Mouse (Mus musculus): ENCODE data around the gene Patj.
"Not testable (repeated sequence)": the region's sequence is repeated elsewhere in the genome, so short reads cannot be mapped to it uniquely, and the experiment has no call there.

Gene Patj

DNA sequence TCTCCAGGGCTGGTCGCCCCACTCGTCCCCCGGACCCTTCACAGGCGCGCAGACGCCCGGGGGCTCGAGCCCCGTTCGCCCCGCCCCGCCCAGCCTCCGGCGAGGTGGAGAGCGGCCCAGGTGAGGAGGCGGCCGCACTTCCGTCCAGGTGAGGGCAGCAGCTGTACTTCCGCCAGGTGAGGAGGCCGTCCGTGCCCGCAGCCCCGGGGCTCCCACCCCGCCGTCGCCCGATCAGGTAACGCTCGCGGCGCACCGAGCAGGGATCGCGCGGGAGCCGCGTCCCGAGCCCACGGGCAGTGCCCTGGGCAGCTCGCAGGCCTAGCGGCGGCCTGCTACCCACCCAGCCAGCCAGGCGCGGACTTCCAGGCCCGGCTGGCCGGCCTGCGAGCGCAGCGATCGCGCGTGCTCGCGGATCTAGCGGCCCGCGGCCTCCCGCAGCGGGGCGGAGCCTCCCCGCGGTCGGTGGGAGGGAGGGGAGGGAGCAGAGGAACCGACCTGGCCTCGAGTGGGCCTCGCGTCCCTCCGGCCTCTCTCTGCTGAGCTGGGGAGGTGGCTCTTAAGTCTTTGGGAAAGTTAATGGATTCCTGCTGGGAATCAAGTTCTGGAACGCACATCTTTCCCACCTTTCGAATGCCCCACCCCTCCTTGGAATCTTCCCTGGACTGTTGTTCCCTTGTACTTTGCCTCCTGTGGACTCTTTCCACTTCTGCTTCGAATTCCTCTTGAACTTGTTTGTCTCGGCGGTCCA is at the start of gene Patj:
Patj (plus strand) TSS at position 96 of the 748 bp plus-strand sequence.
- DNase-seq, result peak; percentile 63

DNA sequence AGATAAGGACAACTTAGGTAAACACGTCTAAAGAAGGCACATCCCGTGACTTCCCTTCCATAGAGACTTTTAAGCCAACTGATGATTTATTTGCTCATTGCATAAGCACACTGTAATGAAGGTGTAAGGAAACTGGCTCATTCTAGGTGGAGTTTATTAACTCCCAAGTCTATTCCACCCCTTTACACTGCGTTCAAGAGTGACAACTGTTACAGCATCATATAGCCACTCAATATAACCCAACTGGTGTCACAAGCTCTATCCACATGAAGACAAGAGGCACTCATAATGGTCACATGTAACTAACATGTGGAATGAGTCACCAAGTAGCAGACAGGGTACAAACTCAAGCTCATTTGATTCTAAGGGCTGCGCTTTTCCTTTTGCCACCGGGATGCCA is 47.0 kb upstream of the Patj start:
- no peak for DNase-seq

DNA sequence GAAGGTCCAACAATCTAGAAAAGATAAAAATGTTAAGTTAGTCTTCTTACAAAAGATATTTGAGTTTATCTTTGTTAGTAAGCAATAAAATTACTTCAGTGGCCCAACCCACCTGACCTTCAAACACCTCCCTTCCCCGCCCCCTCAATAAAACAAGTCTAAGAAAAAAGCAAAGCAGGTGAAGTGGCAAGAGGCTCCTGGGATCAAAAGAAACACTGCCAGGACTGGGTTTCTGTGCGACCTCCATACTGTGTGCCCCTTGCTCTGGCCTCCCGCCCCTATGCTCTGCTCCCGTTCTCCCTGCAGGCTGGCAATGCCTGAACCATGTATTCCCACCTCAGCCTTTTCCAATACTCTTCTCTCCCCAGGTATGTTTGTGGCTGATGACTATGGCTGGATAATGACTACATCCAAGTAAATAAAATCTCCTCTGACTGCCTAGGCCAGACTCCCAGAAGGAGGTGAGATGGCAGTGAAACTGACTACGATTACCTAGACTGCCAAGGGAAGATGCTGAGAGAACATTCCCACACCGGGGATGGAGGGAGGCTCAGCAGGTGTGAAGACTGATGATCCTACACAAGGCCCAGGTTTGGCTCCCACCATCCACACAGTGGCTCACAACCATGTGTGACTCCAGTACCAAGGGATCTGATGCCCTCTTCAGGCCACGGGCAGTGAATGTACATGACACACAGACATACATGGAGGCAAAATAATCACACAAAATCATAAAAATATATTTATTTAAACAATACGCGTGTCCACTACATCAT is 37.4 kb upstream of the Patj start:
- DNase-seq, result no peak

DNA sequence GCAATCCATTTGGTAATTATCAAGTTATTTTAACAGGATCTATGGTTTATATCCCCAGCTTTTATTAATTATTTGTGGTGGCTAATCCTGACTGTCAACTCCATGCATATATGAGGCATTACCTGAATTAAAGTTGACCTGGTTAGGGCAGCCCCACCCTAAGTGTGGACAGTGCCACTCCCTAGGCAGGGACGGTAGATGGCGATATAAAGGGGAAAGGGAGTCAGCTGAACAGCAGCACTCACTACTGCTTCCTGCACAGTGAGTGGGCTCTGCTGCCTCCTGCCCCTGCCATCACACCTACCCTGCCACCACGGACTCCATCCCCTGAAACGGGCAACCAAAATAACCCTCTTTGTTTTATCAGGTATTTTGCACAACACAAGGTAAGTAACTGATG is 20.2 kb upstream of the Patj start:
- no peak for DNase-seq

DNA sequence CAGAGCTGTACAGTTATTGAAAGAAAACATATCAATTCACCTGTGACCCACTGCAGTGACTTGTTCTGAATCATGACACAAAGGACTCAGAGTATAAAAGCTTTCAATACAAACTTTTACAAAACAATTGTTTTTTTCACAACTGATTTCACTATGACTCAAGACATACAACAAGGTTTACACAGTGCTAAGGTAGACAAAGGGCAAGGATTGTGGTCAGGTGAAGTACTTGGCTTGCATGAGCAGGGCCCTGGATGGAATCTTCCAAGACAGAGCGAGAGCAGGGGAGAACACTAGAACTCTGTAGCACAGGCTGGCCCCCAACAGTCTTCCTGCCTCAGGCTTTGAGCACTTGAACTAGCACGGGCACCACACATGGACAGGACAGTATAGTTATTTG is 18.6 kb upstream of the Patj start:
- no peak for DNase-seq

DNA sequence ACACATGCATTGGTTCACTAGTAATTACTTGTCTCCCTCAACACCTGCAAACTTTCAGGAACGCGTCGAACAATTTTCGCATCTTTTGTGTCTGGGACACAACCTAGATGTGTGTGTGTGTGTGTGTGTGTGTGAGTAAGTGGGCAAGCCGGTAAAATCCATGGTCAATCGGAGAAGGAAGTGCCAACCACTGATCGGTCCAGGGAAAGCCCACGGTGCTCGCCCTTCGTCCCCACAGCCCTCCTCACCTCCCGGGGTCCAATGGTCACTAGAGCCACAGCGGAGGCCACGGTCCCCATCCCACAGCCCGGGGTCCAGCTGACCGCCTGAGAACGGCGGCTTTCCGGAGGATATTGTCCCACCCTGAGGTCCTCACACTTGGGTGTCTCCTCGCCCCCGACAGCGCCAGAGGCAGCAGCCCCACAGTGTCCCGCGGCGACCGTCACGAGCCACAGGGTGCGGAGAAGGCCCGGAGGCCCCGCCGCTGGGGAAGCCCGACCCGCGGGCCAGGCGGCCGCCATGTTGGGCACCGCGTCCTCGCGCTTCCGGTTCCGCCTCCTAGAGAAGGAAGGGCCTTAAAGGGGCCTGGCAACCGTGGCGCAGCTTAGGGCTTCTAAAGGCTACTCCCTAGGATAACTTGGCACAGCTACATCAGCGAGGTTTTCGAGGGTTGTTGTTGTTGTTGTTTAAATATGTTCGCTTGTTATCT is 12.7 kb upstream of the Patj start, which contains the start of gene Tm2d1:
Tm2d1 (minus strand) TSS at position 591 of the 709 bp plus-strand sequence.
- peak; percentile 76 for DNase-seq

DNA sequence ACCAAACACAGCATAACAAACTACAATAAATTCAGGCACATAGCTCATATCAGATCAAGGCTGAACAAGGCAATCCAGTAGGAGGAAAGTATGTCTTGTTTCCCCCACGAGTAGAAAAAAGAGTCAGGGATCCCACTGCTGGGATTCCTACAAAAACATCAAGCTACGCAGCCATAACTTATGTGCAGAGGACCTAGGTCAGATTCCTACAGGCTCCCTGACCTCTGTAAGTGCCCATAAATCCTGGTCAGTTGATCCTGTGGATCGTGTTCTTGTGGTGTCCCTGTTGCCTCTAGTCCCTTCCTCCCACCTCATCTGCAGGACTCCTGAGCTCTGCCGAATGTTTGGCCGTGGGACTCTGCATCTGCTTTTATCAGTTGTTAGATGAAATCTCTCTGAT is 10.5 kb upstream of the Patj start:
- DNase-seq, result no peak

DNA sequence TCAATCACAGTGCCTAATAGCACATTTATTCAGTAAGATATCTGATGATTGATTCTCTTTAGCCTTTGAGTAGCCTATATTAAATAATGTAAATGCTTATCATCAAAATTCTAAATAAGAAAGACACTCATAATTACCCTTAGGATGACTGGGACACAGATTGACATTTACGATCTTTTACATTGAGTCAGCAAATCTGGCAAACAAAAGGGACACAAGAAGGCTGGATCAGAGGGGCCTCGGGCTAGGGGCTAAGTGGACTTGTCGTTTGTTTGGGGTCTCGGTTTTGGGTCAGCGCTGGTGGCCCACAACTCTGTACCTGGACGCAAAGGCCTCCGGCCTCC is 267 bp upstream of the Patj start:
- no peak for DNase-seq

DNA sequence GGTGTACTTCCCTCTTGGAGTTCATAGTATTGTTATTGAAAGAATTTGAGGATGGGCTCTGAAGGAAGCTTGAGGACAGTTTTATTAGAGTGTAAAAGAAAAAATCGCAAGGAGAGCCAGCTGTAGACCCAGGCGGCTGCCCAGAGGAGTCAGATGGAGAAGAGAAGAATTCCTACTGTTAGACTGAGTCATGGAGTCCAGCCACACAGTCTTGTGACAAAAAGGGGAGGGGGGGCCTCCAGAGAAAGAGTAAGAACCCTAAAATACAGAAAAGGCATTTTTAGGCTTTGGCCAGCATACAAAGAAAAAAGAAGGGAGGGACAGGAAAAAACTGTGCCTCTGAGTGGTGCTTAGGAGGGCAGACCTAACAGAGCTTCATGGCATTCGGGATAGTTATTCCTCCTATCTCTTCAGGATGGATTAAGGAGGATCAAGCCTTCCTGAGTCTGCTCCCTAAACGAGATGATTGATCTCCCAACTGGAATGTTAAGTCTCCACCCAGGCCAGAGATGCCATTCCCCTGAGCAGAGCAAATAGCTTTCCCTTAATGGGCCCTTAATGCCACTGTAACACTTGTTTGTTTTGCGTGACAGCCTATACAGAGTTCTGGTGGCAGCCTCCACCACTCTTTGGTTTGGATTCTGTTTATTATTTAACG is 5.5 kb downstream of the Patj start:
- no peak for DNase-seq

DNA sequence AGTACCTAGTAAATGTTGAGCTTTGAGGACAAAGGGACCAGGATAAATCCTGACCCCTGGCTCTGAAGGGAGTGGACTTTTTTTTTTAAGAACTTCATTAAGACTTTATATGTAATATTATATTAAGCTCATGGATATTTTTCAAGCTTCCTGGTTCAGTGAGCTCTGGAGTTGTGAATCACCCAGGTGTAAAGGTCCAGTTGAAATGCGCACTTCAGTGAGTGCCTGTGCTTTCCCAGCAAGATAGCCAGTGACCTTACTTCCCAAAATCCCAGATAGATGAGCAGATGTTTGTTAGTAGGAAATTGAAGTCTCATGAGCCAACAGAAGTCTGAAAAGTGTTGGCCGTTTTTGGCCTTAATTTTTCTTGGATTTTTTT is 6.0 kb downstream of the Patj start:
- DNase-seq, result no peak

DNA sequence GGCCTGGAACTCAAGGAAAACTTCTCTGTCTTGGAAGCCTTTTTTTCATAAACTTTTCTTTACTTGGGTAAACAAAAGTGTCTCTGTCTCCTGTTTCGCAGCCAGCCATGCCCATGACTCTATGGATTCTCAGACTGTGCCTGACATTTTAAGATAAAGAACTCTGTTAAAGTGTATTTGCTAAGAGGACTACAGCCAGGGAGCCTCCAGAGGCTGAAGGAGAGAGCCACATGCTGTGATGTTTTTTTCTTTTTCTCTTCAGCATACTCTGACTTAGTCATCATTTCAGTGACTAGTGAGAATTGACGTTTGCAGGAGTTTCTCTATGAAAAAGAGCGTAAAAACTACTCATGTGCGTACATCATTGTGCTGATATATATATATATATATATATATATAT is 7.9 kb downstream of the Patj start:
- no peak for DNase-seq

DNA sequence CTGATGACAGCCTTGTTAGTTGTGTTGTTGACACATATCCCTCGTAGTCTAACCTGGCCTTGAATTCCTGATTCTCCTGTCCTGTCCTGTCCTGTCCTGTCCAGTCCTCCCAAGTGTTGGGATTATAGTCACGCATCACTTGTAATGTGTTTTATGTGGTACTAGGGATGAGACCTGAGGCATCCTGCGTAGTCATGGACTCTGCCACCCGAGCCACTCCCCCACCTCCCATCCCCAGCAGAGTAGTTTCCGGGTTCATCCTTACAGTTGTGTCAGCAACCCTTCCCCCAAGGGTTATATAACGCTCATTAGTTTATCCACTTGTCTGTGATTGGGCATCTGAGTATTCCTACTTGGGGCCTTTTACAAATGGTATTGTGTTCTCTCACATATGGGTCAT is 8.8 kb downstream of the Patj start:
- DNase-seq, result no peak

DNA sequence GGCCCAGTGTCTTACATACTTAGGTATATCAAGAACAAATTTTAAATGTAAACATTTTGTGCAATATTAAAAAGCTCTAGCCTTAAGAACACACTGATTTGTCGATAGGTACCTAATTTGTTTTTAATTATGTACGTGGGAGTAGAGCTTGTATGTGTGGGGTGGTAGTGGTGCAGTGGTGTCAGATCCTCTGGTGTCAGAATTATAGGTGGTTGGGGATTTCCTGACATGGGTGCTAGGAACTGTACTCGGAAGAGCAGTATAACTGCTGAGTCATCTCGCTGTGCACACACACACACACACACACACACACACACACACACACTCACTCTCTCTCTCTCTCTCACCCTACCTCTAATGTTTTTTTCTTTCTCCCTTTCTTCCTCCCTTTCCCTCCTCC is 12.9 kb downstream of the Patj start:
- no peak for DNase-seq

DNA sequence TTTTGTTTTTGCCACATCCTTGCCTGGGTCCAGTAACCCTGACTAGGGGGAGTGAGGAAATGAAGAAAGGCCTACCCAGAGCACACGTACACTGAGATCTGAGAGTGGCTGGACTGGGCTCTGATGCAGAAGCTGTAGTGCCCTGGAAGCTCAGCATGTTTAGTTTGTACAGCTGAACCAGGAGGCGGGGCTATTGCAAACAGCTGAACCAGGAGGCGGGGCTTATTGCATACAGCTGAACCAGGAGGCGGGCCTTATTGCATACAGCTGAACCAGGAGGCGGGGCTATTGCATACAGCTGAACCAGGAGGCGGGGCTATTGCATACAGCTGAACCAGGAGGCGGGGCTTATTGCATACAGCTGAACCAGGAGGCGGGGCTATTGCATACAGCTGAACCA is 19.6 kb downstream of the Patj start:
- DNase-seq, result not testable (repeated sequence)

DNA sequence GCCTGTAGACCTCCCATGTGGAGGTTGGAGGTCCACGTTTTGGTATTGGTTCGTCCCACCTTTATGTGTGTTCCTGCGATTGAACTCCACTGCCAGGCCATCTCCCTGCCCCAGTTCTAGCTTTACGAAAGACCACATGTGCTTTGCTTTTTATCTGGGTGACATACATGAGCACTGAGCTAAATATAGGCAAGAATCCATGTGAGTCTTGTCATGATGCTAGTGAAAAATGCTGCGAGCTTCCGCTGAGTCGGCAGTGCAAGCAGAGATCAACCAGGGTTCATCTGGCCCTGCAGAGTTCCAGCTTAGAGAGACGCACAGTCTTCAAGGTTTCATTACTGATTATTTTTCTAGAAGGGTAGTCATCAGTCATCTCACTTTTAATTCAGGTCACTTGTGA is 32.8 kb downstream of the Patj start:
- DNase-seq, result no peak

DNA sequence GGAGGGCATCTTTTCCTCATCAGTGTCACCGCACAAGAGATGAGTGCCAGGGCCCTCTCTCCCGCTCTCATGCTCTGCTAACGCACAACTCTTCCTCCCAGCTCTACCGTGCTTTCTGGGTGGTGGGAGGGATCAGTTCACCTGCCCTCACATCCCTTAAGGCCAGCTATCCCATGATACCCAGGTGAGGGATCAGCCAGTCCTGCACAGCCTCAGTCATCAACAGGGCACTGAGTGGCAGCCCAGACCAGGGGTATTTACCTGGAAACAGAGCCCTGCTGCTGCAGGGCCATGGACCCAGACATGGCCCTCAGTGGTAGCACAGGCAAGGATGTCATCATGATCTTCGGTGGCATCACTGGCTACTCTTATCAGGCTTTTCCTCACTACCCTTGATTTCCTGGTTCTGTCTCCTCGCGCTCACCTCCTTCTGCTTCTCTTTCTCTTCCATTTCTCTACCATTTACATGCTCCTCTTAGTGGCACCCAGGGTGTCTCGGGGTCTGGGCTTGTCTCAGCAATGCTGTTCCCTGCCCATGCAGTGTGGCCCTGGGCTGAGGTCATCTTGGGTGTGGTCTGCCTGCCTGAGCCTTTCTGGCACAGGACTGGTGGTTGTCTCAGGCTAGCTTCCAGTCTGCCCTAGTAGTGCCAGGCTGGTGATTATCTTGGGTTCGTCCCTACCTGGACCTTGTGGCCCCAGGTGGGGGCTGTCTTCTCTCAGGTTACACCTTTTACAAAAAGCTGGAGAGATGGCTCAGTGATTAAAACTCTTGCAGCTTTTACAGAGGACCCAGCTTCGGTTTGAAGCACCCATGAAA is 40.3 kb downstream of the Patj start:
- no peak for DNase-seq

DNA sequence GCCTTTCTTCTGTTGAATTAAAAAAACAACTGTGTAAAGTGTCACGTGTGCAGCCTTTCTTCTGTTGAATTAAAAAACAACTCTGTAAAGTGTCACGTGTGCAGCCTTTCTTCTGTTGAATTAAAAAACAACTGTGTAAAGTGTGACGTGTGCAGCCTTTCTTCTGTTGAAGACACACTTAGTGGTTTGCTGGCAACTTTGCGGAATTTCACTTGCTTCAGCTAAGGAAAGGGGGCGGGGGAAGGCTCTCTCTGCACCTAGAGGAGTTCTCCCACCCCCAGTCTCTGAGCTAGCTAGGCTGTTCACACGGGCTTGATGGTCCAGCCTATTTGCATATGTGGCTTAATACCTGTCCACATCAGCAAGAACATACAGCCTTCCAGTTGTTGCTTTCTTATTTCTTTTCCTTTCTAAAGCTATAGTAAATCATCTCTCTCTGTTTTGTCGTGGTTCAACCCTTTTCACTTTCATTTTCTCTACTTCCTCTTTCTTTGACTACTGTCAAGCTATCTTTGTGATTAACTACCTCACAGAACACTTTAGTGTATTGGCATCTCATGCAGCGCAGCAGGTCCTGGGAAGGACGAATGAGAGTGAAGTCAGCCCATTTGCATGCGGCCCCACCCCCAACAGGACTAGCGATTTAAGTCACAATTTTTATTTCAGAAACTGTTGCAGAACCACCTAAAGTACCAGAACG is 41.2 kb downstream of the Patj start:
- no peak for DNase-seq

DNA sequence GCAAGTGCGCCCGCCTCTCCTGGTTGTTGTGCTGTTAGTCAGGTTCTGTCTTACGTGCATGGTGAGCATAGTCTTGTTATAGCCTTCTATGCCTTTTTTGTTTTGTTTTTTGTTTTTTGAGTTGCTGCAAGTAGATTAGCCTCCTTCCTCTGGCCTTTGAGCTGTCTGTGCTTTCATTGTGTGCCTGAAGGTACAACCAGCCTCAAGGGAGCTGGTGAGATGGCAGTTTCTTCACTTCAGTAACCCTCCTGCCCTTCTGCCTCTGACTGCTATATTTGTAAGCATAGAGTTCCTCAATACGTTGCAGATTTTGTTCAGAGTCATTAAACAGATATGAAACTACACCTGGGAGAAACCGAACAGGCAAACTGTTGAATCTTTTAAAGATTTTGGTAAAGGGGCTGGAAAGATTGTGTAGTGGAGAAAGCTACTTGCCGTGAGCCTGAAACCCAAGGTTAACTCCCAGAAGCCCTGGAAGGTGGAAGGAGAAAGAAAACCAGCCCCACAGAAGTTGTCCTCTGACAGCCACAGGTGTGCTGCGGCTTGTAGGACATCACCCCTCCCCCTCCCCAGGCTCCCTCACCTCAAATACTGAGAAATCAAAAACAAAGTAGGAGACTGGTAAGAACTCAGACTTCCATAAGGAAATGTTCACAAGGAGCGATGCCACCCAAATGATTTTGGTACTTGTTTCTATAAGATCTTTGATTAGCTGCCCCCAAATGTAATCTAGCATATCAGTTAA is 43.8 kb downstream of the Patj start:
- DNase-seq, result no peak

DNA sequence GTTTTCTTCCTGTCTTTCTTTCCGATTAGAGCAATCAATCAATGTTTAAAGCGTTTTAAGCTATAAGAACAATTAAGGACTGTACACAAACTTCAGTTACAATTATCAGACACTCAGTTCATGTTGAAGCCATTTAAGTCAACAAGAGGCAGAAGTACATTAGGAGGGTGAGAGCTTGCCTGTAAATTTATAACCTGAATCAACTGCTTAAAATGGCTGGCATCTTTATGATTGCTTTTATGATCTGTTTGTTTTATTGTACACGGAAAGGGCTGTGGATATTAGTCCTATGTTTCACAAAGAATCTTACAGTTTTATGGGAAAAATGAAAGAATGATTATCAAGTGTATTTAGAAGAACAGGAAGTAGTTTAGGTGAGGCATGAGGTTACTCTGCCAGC is 45.7 kb downstream of the Patj start:
- no peak for DNase-seq

DNA sequence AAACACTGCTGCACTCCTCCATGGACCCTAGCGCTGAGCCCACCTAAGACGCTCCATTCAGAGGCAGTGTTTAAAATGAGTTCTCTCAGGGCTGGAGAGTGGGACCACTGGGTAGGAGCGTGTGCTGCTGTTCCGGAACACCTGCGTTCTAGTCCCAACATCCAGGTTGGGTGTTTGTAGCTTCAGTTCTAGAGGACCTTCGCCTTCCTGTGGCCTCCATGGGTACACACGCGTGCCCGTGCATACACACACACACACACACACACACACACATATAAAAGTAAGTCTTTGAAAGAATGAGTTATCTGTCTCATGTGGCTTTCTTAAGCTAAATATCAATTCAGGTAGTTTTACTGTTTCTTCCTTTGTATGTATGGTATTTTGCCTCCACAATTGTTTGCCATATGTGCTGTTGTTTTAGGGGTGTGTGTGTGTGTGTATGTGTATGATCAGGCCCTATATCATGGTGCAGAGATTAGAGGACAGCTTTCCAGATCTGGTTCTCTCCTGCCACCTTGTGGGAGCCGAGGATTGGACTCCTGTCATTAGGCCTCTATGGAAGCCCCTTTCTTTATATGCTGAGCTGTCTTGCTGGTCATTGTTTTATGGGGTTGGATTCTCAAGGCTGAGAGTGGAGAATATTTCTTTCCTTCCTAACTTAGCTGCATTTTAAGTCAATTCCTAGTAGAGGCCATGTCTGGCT is 49.0 kb downstream of the Patj start:
- peak; percentile 7 for DNase-seq

Data from cerebellum, adult 11 months (tissue).